Mouse (Mus musculus) CD4-positive, CD25-positive, alpha-beta regulatory T cell, adult 4 months (primary cell): ENCODE measurements around the gene C1qtnf9. TPM values are rescaled to one million over a fixed set of nuclear protein-coding genes. Genes with fewer than 3 reads are reported as not detected.
A peak's percentile ranks its signal among the peaks of the same experiment; 100 is the strongest.

Experiments
- ATAC-seq: one replicate; pipeline ENCODE4 v1.8.0; 2017
- polyA plus RNA-seq, 2 experiments: library from polyadenylated mRNA; unstranded; fragments of 100-300 nt; shearing (Covaris generic); gene quantifications; one replicate each; pipeline ENCODE4 v1.2.1; 2017

C1qtnf9 gene
- polyA plus RNA-seq, 2 experiments from 2014 or later: 0.39 TPM; not detected in 1

DNA sequence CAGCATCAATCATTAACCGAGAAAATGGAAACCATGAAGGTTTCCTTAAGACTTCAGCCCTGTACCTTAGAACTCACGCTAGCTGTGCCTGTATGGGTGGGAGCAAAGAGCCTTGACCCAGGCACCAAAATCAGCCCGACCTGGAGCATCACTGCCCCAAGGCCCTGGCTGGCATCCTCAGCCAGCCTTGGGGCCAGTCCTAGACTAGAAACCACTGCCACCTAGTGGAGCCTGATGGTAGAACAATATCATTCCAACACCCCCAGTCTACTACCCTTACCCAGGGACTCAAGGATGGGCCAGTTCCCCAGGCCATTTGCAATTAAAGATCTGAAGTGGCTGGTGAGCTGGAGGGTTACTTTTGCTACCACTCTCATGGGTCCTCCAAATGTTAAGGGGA, 22.2 kb downstream of the C1qtnf9 start:
- ATAC-seq: peak; percentile 80

DNA sequence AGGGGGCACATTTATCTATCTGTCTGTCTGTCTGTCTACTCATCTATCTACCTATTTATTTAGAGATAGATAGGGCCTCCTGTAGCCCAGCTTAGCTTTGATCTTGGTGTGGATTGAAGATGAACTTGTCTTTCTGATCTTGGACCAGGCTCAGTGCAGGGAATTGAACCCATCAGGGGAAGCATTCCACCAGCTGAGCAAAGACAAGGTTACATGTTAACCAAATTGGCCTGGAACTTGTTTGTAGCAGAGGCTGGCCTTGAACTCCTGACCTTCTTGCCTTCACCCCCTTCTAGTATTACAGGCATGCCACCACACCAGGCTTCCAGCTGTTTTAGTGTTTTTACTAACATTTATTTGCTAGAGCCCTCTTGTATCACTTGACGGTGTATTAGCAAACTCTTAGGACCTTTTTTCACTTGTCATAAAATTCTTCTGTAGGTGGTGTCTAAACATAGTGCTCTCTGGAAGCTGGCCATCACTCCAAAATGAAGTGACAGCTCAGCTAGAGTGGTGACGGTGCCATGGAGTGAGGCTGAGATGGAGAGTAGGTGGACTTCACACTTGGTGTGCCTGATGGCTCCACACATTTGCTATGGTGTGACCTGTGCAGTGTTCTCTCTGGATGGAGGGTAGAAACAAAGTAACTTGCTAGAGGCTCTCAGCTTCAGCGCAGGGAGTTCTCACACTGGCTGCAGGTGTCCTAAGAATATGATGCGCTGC, 28.8 kb downstream of the C1qtnf9 start:
- ATAC-seq: no peak

DNA sequence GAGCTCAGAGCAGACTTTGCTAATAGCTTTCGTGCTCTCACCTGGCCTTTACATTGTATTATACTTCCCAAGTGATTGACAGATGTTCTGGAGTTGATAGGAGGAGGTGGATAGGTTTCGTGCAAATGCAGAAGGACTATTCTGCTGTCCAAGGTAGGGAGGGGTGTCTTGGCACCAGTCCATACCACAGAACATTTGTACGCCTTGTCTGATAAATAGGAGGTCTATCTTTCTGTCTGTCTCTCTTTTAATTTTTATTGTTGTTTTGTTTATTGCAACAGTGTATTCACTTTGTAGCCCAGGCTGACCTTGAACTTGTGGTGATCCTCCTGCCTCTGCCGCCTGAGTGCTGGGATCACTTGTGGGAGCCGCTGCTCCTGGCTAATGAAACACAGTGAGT, 29.7 kb downstream of the C1qtnf9 start:
- ATAC-seq: no peak

DNA sequence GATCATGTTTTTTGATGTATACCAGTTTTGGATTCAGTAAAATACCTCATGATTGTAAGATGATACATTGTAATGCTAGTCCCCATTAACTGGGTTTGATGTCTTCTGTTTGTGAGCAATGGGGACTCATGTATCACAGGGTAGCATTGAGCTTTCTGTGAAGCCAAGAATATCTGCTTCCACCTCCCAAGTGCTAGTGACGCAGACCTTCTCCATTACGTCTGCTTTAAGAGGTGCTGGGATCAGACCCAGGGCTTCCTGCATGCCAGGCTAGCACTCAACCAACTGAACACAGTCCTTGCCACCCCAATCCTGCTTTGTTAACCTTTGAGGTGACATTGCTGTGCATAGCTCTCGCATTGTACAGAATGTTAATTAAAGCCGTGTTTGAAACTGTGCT, 30.8 kb downstream of the C1qtnf9 start:
- no peak for ATAC-seq

DNA sequence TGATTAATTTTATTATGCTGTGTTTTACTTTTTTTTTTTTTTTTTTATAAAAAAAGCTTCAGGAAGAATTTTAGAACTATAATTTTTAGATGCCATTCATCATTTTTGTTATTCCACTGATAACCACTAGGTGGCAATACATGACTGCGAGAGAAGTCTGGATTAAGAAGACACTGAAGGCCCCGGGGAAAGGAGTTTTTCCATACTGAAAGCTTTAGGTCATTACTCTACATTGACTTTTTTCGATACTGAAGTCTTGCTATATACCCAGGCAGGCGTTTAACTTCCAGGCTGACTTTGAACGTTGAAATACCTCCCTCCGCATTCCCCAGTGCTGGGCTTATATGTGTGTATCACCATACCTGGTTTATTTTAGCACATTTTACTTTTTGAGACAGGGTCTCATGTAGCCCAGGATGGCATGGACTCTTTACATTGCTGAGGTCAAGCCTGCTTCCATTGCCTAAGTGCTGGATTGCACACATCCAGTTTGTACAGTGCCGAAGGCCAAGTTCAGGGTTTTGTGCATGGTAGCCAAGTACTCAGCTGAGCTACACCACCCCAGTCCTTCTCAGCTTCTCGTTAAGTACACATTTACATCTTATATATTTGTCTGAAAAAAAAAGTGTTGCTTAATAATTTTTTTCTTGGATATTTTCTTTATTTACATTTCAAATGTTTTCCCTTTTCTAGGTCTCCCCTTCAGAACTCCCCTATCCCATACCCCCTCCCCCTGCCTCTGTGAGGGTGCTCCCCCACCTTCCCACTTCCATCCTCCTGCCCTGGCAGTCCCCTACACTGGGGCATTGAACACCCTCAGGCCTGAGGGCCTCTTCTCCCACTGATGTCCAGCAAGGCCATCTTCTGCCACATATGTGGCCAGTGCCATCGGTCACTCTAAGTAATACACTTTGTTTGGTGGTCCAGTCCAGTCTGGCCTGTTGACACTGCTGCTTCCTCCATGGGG, 32.1 kb downstream of the C1qtnf9 start:
- ATAC-seq: peak; percentile 65

DNA sequence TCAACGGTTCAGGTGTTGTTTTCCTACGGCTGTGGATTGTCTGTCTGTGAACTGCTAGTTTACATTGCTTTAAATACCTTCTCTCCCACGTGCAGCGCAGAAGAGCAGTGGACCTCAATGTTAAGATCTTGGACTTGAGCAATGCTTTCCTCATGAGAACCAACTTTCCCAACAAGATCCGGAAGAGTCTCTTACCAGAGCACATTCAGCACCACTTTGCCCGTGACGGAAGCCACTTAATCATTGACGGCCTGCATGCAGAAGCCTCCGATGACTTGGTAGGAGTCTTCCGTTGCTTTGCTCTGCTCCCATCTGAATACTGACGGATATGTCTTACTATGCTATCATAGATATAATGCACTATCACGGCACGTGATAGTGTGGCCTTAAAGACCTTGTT, 34.1 kb downstream of the C1qtnf9 start:
- no peak for ATAC-seq

DNA sequence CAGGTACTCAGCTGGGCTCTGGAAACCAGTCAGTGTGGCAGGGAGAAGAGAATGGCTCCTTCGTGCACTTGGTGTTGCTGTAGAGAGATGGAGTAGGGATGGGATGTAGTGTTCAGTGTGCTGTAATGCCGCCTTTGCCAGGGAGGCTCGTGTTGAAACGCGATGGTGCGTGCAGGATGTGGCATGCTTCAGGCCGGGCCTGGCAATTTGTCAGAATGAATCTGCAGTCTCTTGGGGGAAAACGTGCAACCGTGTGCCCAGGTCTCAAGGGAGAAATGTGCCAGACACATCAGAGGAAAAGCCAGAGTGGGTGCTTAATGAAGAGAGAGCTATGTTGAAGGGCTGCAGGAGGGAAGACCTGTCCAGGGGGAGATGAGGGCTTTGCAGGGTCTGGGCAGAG, 37.0 kb downstream of the C1qtnf9 start:
- ATAC-seq: no peak

DNA sequence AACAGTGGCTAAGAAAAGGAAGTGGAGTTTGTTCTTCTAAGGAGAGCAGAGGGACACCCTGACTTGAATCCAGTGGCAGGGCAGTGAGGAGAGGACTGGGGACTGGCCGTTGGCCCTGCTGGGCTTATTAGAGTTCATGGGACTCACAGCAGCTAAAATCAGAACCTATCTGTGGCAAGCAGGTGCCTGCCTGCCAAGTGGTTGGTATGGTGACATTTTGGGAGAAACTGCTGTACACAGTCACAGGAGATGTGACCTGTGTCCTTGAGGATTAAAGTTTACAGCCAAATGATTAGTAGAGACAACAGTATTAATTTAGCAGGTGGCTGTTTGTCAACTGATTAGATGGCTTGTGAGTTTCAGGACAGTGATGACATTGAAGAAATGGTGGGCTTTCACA, 37.9 kb downstream of the C1qtnf9 start:
- ATAC-seq: no peak

DNA sequence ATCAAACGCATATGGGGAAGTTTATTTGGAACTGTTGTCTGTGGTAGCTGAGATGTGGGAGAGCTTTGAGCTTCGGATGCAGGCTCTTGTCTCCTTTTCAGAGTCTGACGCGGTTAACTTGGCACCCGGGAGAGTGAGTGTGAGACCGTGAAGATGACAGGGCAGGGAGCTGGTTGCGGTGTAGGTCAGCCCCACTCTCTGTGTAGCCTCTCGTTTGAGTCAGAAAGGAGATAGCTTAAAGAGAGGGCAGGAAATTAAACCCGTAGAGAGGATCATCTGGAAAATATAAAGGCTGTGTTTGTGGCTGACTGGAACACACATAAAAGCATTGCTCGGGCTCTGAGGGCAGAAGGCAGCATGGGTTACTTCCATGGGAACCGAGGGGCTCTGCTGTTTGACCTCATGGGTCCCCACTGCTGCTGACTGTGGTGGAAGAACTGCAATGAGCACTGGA, 39.0 kb downstream of the C1qtnf9 start:
- peak; percentile 26 for ATAC-seq

DNA sequence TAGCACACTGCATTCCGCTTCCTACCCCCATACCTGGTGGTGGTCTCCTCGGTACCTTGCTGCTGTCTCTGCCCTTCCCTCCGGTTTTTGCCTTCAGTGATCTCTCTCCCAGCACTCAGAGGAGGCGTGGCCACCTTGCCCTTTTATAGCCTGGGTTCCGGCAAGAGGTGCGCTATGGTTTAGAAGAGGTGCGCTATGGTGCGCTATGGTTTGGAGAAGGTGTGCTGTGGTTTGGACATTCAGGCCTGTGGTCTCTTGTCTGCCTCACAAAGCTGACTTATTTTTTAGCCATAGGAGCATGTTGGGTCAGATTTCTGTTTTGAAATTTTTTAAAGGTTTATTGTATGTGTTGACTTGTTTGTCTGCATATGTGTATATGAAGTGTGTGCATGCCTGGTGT, 41.9 kb downstream of the C1qtnf9 start:
- no peak for ATAC-seq

DNA sequence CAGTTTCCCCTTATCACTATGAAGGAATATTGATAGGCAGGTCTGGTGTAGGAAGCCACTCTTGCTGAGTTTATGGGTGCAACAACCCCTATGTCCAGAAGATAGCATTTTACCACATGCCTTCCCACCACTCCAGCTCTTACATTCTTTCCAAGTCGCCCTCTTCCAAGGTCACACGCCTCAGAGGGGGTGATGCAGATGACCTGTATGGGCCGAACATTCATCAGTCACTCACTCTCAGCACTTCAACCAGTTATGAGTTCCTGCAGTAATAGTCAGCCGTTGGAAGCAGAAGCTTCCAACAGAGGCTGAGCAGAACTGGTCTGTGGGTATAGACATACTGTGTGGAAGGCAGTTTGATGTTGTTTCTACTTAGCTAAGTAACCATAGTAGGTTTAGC, 43.6 kb downstream of the C1qtnf9 start:
- no peak for ATAC-seq

DNA sequence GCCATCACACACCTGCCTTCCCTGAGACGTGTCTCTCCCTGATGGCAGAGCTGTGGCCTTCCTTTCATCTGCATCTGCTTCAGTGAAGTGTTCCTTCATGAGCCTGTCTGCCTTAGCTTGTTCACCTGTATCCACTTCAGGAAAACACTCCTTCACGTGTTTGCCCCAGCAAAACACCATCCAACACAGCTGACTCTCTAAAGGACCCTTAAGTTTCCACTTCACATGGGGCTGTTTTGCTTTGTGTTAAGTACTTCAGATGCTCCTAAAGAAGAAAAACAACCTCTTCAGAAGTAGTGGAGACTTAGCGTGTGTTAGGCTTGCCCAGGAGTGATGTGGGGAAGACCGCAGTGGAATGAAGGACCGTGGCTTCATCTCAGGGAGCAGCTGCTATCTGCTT, 47.2 kb downstream of the C1qtnf9 start:
- no peak for ATAC-seq

DNA sequence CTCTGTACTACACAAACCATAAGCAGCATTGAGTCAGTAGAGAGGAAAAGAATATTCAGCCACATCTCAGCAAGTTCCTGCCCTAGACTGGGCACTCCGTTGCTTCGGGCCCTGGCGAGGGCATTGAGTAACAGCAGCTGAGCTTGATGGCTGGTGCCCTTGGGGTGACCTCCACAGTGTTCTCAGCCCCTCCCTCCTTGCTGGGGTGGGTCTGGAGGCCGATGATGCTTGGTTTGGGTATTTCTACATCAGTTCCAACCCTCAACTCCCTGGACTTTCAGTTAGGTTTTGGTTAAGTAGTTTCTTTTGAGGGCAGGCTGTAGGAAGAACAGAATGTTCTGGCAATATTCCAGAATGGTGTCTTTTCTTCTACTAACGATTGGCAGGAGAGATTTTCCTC, 50.1 kb downstream of the C1qtnf9 start:
- no peak for ATAC-seq

DNA sequence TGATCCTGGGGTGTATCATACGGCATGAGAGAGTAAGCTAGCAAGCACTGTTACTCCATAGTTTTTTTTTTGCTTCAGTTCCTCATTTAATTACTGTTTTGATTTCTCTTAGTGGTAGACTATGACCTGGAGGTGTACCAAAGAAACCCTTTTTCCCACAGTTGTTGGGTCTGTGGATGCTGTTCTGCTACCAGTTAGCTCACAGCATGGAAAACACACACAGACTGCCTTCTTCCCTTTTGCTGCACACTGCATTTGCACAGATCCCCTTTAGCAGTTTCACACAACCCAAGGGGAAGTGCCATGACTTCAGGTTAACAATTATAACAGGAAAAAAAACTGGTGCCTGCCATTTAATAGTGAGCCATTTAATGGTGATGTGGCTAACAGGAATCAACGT, 62.2 kb downstream of the C1qtnf9 start:
- ATAC-seq: no peak

Other genes starting within 250 kb of the C1qtnf9 start
- gene Spata13, start 134.1 kb upstream of the C1qtnf9 start, polyA plus RNA-seq: 100 to 1,000 TPM in 1 of 2 experiments, 10 to 100 TPM in 1; 90.7 to 146 TPM
- 1 to 10 TPM; 1.6 to 1.8 TPM for gene Mipep, start 16.4 kb downstream of the C1qtnf9 start, polyA plus RNA-seq